Mouse (Mus musculus) CD8-positive naive resting alpha-beta T cell, adult 57 days (primary cell): ENCODE data around the gene Msantd3. TPM values are rescaled to one million over a fixed set of nuclear protein-coding genes. Genes with fewer than 3 reads are reported as not detected.

Source experiments
- total RNA-seq: library from RNA; stranded (reverse); gene quantifications from one replicate; pipeline ENCODE4 v1.2.4, GENCODE M21; 2023

Gene Msantd3
- total RNA-seq = not detected

DNA sequence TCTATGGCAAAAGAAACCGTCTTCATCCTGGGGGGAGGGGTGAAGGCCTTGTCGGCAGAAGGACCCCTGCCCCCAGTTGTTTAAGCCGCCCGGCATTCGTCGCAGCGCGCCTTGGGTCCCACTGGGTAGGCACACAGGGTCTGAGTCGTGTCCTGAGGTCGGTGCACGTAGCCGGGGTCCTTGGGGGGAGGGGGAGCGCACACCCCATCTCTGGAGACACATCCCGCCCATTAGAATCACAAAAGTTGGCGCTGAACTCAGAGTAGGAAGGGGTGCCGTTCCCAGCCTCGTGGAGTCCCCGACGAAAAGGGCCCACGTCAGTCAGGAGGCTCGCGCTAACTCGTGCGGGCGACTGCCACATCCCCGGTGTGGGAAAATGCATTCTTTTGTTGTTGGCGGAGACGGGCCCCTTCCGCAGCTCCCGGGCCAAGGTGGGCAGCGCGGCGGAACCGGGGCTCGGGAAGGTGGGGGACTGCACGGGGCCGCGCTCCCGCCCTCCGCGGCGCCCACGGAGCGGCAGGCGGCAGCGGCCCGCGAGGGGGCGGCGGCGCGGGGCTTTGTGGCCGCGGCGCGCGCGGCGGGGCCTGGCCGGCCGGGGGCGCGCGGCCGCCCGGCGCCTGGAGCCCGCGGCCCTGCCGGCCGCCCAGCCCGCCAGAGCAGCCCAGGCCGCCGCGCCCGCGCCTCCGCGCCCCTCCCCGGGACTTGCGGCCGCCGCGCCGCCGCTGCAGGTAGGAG lies at the start of gene Msantd3:
Gene Msantd3 (plus strand): TSS at position 95 of the 735 bp plus-strand sequence.

DNA sequence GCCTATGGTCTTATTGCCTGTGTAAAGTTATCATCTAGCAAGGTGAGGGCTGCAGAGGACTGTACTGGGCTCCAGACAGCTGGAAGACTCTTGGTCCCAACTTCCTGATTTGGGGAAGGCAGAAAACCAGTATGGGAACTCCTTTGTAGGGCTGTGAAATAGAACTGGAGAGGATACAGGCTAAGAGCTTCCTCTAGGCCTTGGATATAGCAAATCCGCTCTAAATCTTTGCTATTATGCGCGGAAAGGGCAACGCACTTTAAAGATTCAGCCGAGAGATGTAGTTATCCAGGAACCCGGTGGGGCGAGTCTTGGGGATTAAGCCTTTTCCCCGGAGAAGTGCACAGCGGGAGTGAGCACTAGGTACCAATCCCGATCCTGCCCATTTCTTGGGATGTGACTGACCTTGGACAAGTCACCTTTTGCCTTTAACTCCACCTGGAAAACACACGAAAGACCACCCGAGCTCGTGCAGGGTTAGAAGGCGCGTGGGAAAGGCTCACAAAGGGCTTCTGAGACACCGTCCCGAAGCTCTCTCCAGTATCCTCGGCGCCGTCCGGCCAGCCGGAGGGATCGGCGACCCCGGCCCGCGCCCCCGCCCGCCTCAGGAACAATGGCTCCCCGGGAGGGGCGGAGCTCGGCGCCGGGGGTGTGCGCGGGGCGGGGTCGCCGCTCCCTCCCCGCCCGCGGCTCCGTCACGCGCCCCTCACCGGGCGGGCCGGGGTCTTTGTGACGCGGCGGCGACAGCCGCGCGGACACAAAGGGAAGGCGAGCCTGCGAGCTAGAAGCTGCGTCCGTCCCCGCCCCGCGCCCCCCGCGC lies 44.9 kb downstream of the Msantd3 start, which contains the start of gene Tmeff1:
Gene Tmeff1 (plus strand): TSS at position 754 of the 820 bp plus-strand sequence.

Other genes with a start within 250 kb of the Msantd3 start
- gene Tex10, start 66.5 kb upstream of the Msantd3 start, total RNA-seq = 70.8 TPM
- gene Tmeff1, start 45.2 kb downstream of the Msantd3 start, total RNA-seq = not detected
- gene Cavin4, start 123.6 kb downstream of the Msantd3 start, total RNA-seq = not detected